Mouse (Mus musculus) ES-E14 (cell line): ENCODE data around the gene Tescl. TPM values are rescaled to one million over a fixed set of nuclear protein-coding genes. Genes with fewer than 3 reads are reported as not detected.

Experiments
- DNase-seq: peaks from one replicate; pipeline ENCODE4 v3.0.0-alpha.2; 2013; ENCODE audit warnings: low read depth, low spot score
- H3K27ac ChIP-seq: 2 replicates; pipeline ENCODE4 v1.5.1; 2012; ENCODE audit warnings: low read depth, mild to moderate bottlenecking, low read length, moderate library complexity, mixed read lengths; ENCODE audit not compliant: poor library complexity, insufficient read depth, severe bottlenecking
- H3K36me3 ChIP-seq: 2 replicates; pipeline ENCODE4 v1.6.1; 2012; ENCODE audit warnings: mild to moderate bottlenecking, low read length, moderate library complexity, mixed read lengths; ENCODE audit not compliant: control insufficient read depth, poor library complexity, insufficient read depth, severe bottlenecking
- H3K4me1 ChIP-seq, 2 experiments: fragments of 150-350 bp in 1 of 2; sonication (generic) in 1 of 2; 2 replicates each; pipeline ENCODE4 v1.6.1; 2012; ENCODE audit warnings: low read length in 2 of 2, mild to moderate bottlenecking in 1 of 2, mixed read lengths in 1 of 2; ENCODE audit not compliant: control insufficient read depth in 2 of 2, insufficient read depth in 2 of 2, poor library complexity in 1 of 2
- H3K4me3 ChIP-seq, 2 experiments: fragments of 150-350 bp in 1 of 2; sonication (generic) in 1 of 2; 2 replicates each; pipeline ENCODE4 v1.5.1; 2012; ENCODE audit warnings: low read length in 2 of 2, low read depth in 1 of 2, mild to moderate bottlenecking in 1 of 2, mixed read lengths in 1 of 2; ENCODE audit not compliant: insufficient read depth in 1 of 2, poor library complexity in 1 of 2, severe bottlenecking in 1 of 2
- H3K9ac ChIP-seq: 2 replicates; pipeline ENCODE4 v1.6.1; 2012; ENCODE audit warnings: low read depth, mild to moderate bottlenecking, low read length, mixed read lengths; ENCODE audit not compliant: poor library complexity, insufficient read depth, severe bottlenecking
- H3K9me3 ChIP-seq: fragments of 150-350 bp; sonication (generic); 2 replicates; pipeline ENCODE4 v1.6.1; 2012; ENCODE audit warnings: low read depth, mild to moderate bottlenecking, low read length; ENCODE audit not compliant: control insufficient read depth, insufficient read depth
- CHD2 ChIP-seq: IDR thresholded peaks from 2 replicates; pipeline ENCODE4 v1.6.1; 2014; ENCODE audit warnings: mild to moderate bottlenecking, low read depth, low read length, inconsistent platforms
- HCFC1 ChIP-seq: IDR thresholded peaks from 2 replicates; pipeline ENCODE4 v1.6.1; 2012; ENCODE audit warnings: low read length, inconsistent platforms, borderline replicate concordance; ENCODE audit not compliant: insufficient read depth
- MAFK ChIP-seq: IDR thresholded peaks from 2 replicates; pipeline ENCODE4 v1.6.1; 2014; ENCODE audit warnings: mild to moderate bottlenecking, low read depth, low read length, inconsistent platforms; ENCODE audit not compliant: insufficient read depth
- ZC3H11A ChIP-seq: IDR thresholded peaks from 2 replicates; pipeline ENCODE4 v1.6.1; 2012; ENCODE audit warnings: low read depth, mild to moderate bottlenecking, inconsistent platforms, low read length, borderline replicate concordance
- ZNF384 ChIP-seq: IDR thresholded peaks from 2 replicates; pipeline ENCODE4 v1.6.1; 2012; ENCODE audit warnings: low read depth, low read length, inconsistent platforms
- in situ Hi-C, 2 experiments: fragments of 600-800 bp; cut with MboI; formaldehyde crosslinking; loops; one replicate each; pipeline ENCODE4 v1.15.1; 2025; ENCODE audit warnings: low sequenced_read_pairs in 2 of 2, inconsistent platforms in 1 of 2; ENCODE audit not compliant: unreplicated experiment in 2 of 2
- total RNA-seq: library from RNA; depleted of rRNA; stranded (reverse); fragments of 300-350 nt; gene quantifications from 2 replicates; pipeline ENCODE4 v1.2.3, GENCODE M21; 2012

Gene Tescl
- total RNA-seq, 1 experiment, result 2.4 TPM

- in situ Hi-C loops, result no loop called here
- Histone ChIP-seq H3K9ac (no peak overlapping the region), H3K27ac (no peak overlapping the region), H3K4me1 (peaks cover 0 to 2% of the 10 kb centered on the region in 2 experiments; a peak in 1 of 4 replicates), H3K4me3 (no peak overlapping the region), H3K36me3 (no peaks in the 10 kb centered on the region), H3K9me3 (no peaks in the 10 kb centered on the region)
- no peak for TF ChIP-seq HCFC1
- no peak for TF ChIP-seq ZNF384
- TF ChIP-seq ZC3H11A, result no peak
- no peak for TF ChIP-seq MAFK
- no peak for TF ChIP-seq CHD2
- no peak for DNase-seq
These were observed 12.7 kb upstream of the Tescl start for GRCm38 (mm10) chr7:24346444-24346843.

- H3K4me3 ChIP-seq, result no peak overlapping the region
These were observed 10.1 kb upstream of the Tescl start for GRCm38 (mm10) chr7:24343701-24344272.

GRCm38 (mm10) chr7:24338241-24338640 is 4.5 kb upstream of the Tescl start:
- in situ Hi-C loops, result no loop called here
- H3K4me3 ChIP-seq, result no peak overlapping the region
- H3K4me1 ChIP-seq, result no peaks in the 10 kb centered on the region
- no peak for DNase-seq
- H3K9ac ChIP-seq, result no peak overlapping the region
- no peak overlapping the region for H3K27ac ChIP-seq
- no peak for TF ChIP-seq ZC3H11A
- no peak for TF ChIP-seq HCFC1
- TF ChIP-seq ZNF384, result no peak
- TF ChIP-seq CHD2, result no peak
- TF ChIP-seq MAFK, result no peak
- no peaks in the 10 kb centered on the region for H3K9me3 ChIP-seq
- H3K36me3 ChIP-seq, result no peaks in the 10 kb centered on the region

More at GRCm38 (mm10) chr7:24343701-24344272, 10.1 kb upstream of the Tescl start:
- no peaks in the 10 kb centered on the region for H3K4me1 ChIP-seq
- no peak overlapping the region for H3K27ac ChIP-seq
- H3K9ac ChIP-seq, result no peak overlapping the region
- no peaks in the 10 kb centered on the region for H3K36me3 ChIP-seq
- in situ Hi-C loops, result no loop called here
- no peaks in the 10 kb centered on the region for H3K9me3 ChIP-seq
- no peak for TF ChIP-seq CHD2
- no peak for TF ChIP-seq ZNF384
- TF ChIP-seq MAFK, result no peak
- TF ChIP-seq ZC3H11A, result no peak
- TF ChIP-seq HCFC1, result no peak
- DNase-seq, result no peak

GRCm38 (mm10) chr7:24335699-24336309 is 2.1 kb upstream of the Tescl start:
- peak; percentile 60 for DNase-seq
- in situ Hi-C loops, result no loop called here
- TF ChIP-seq ZC3H11A, result no peak
- TF ChIP-seq HCFC1, result no peak
- TF ChIP-seq MAFK, result no peak
- no peak for TF ChIP-seq ZNF384
- no peak for TF ChIP-seq CHD2
- no peaks in the 10 kb centered on the region for H3K4me1 ChIP-seq
- no peaks in the 10 kb centered on the region for H3K9me3 ChIP-seq
- no peak overlapping the region for H3K27ac ChIP-seq
- H3K36me3 ChIP-seq, result no peaks in the 10 kb centered on the region
- no peak overlapping the region for H3K9ac ChIP-seq
- H3K4me3 ChIP-seq, result no peak overlapping the region
